Comparison of ENCODE assay signal across 8 mouse cellular contexts in the genomic region with DNA sequence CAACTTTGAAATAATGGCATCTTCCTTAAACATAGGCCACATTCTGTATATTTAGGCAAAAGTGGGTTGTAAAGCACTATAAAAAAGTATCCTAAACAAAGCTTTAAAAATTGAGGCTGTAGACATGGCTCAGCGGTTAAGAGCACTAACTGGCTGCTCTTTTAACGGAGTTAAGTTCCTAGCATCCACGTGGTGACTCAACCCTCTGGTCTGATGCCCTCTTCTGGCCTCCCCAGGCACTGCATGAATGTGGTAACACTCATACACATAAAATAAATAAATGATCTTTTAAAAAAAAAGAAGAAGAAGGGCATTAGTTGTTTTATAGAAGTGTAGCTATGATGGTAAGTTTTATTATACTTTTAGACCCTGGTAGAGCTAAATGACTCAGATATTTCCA. TPM values are rescaled to one million over a fixed set of nuclear protein-coding genes. Genes with fewer than 3 reads are reported as not detected.
A peak's percentile ranks its signal among the peaks of the same experiment; 100 is the strongest.
DNase-seq lines count a peak whose midpoint lies in the region; ATAC-seq lines count a peak whose summit lies in the region.

No protein-coding gene starts in this region.

- WGBS in kidney, embryonic 16.5 days, result 31% methylated on average over 3 of the region's 3 CpGs
- WGBS in embryonic facial prominence, embryonic 14.5 days, result 34% methylated on average over 3 of the region's 3 CpGs
- 31% methylated on average over 3 of the region's 3 CpGs for WGBS in forebrain, embryonic 15.5 days

- H3K9me3 ChIP-seq in kidney, embryonic 16.5 days (ENCODE audit: low read length), result no peaks in the 10 kb centered on the region
- no peaks in the 10 kb centered on the region for H3K9me3 ChIP-seq in embryonic facial prominence, embryonic 14.5 days (ENCODE audit: control insufficient read depth, low read length)
- no peaks in the 10 kb centered on the region for H3K9me3 ChIP-seq in forebrain, embryonic 15.5 days

- 0 out of 2 replicates have a peak, but pooled peaks cover 5% of the 10 kb centered on the region for H3K4me1 ChIP-seq in kidney, embryonic 16.5 days (ENCODE audit: insufficient read depth, low read length)
- H3K4me1 ChIP-seq in embryonic facial prominence, embryonic 14.5 days (ENCODE audit: control insufficient read depth, insufficient read depth, low read length), result no peaks in the 10 kb centered on the region; the same call in 1 of the 2 replicates
- 0 out of 2 replicates have a peak, but pooled peaks cover 2% of the 10 kb centered on the region for H3K4me1 ChIP-seq in forebrain, embryonic 15.5 days

- ATAC-seq in kidney, embryonic 16.5 days (ENCODE audit: low FRiP score, low TSS enrichment), result no peak
- ATAC-seq in embryonic facial prominence, embryonic 14.5 days (ENCODE audit: low read depth), result no peak
- ATAC-seq in forebrain, embryonic 15.5 days (replicated peaks), result no peak

- no peak overlapping the region for H3K27ac ChIP-seq in kidney, embryonic 16.5 days (ENCODE audit: low read length)
- H3K27ac ChIP-seq in embryonic facial prominence, embryonic 14.5 days (replicated peaks; ENCODE audit: low read depth, low read length), result no peak overlapping the region
- no peak overlapping the region for H3K27ac ChIP-seq in forebrain, embryonic 15.5 days (replicated peaks)

- H3K4me2 ChIP-seq in kidney, embryonic 16.5 days (replicated peaks; ENCODE audit: low read depth, low read length), result no peak overlapping the region
- H3K4me2 ChIP-seq in embryonic facial prominence, embryonic 14.5 days (ENCODE audit: low read depth, low read length), result no peak overlapping the region
- H3K4me2 ChIP-seq in forebrain, embryonic 15.5 days (replicated peaks), result no peak overlapping the region

- H3K4me3 ChIP-seq in kidney, embryonic 16.5 days (ENCODE audit: low read length), result no peak overlapping the region
- no peak overlapping the region for H3K4me3 ChIP-seq in embryonic facial prominence, embryonic 14.5 days (ENCODE audit: low read depth, low read length)
- no peak overlapping the region for H3K4me3 ChIP-seq in forebrain, embryonic 15.5 days

- no peaks in the 10 kb centered on the region for H3K27me3 ChIP-seq in kidney, embryonic 16.5 days (ENCODE audit: insufficient read depth, low read length)
- H3K27me3 ChIP-seq in embryonic facial prominence, embryonic 14.5 days (replicated peaks; ENCODE audit: control insufficient read depth, insufficient read depth, low read length), result no peaks in the 10 kb centered on the region
- no peaks in the 10 kb centered on the region for H3K27me3 ChIP-seq in forebrain, embryonic 15.5 days

- intact Hi-C loops in left cerebral cortex, postnatal 4 days (cut with DNase I), result no loop called here

- DNase-seq in kidney, adult 11 months, result peak; percentile 36
- DNase-seq in CD8-positive naive resting alpha-beta T cell, adult 2 months (ENCODE audit: low read depth in 2 of 2, low spot score in 2 of 2), result peak; percentile 60 to 74
- peak; percentile 77 for DNase-seq in ZHBTc4 (ENCODE audit: low read depth, low spot score)
- DNase-seq in embryonic facial prominence, embryonic 14.5 days (ENCODE audit: low spot score), result peak; percentile 36
- DNase-seq in left cerebral cortex, postnatal 4 days, result peak; percentile 51
- DNase-seq in retina, postnatal 7 days (ENCODE audit: low read depth, low spot score), result peak; percentile 14

- H3K36me3 ChIP-seq in kidney, embryonic 16.5 days (ENCODE audit: insufficient read depth, low read length), result peaks cover 16% of the 10 kb centered on the region; the same call in 1 of the 2 replicates
- H3K36me3 ChIP-seq in embryonic facial prominence, embryonic 14.5 days (ENCODE audit: control insufficient read depth, insufficient read depth, low read length), result peaks cover 14% of the 10 kb centered on the region; the same call in 1 of the 2 replicates
- H3K36me3 ChIP-seq in forebrain, embryonic 15.5 days, result no peaks in the 10 kb centered on the region

- no peak overlapping the region for H3K9ac ChIP-seq in kidney, embryonic 16.5 days (replicated peaks; ENCODE audit: low read length)
- no peak overlapping the region for H3K9ac ChIP-seq in embryonic facial prominence, embryonic 14.5 days (ENCODE audit: low read depth, low read length)
- H3K9ac ChIP-seq in forebrain, embryonic 15.5 days (replicated peaks), result no peak overlapping the region

RNA-seq across cellular contexts. Expression of a gene that starts 7.6 kb away (rescaled TPM):
- 27.4 and 28.6 TPM in 2 replicates for polyA plus RNA-seq in kidney, embryonic 16.5 days (2015; fragmentation: Nextera tagmentation; extraction: Ambion mirVana)
- polyA plus RNA-seq in embryonic facial prominence, embryonic 14.5 days (2014; fragmentation: Nextera tagmentation; extraction: Ambion mirVana), result 24.9 and 26.6 TPM in 2 replicates
- total RNA-seq in left cerebral cortex, postnatal 4 days (2021), result 10 to 100 TPM; 40.0 to 44.2 TPM
- polyA plus RNA-seq in forebrain, embryonic 15.5 days (2015; fragmentation: Nextera tagmentation; extraction: Ambion mirVana), result 34.1 and 37.6 TPM in 2 replicates

Comparison
In these comparisons a context has a peak if more than half of its experiments do, and no peak if none do; other contexts are left out.
1. DNase-seq: peak in every context shown above with its lines; median percentile 77 in ZHBTc4; 67 in CD8-positive naive resting alpha-beta T cell, adult 2 months; 51 in left cerebral cortex, postnatal 4 days; 36 in kidney, adult 11 months; 36 in embryonic facial prominence, embryonic 14.5 days; 14 in retina, postnatal 7 days.